Mouse (Mus musculus): Measurements from ENCODE around the gene Muc13.

Gene Muc13

GRCm38 (mm10) chr16:33769848-33770247 is 24.0 kb upstream of the Muc13 start:
- DNase-seq (ENCODE audit: low spot score), result no peak

- DNase-seq (ENCODE audit: low spot score), result no peak
These were observed 22.9 kb upstream of the Muc13 start for GRCm38 (mm10) chr16:33770778-33771454.

DNA sequence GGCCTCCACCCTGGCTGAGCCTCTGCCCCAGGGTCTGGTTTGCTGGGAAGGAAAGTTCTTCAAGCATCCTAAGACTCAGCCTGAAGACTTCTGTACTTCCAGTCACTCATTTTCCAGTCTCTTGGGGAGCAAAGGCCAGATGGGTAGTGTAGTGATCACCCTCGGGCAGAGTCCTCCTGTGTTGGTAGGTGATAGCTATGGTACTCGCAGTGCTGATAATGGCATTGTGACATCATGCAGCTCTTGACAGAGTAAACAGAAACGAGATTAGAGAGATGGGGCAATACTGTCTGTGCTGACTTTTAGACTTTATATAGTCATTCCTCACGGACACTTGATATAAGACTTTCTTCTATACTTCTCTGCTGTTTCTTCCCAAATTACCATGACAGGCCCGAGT is 21.0 kb upstream of the Muc13 start:
- no peak for DNase-seq (ENCODE audit: low spot score)

DNA sequence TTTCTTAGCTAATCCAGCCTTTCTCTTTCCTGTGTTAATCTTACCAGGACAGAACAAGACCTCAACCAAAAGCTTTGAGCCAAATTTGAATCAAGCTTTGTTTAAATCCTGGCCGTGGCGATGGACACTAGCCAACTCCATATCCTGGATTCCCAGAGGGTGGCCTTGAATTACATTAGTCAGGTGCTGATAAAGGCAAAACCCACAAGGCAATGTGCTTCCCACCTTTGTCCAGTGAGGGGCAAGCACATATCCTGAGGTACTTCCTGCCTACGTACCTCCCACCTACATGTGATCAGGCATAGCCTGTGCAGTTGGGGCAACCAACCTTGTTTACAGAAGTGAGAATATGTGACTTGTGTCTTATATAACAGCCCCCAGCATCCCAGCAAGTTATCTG is 18.9 kb upstream of the Muc13 start:
- DNase-seq (ENCODE audit: low spot score), result no peak

- DNase-seq (ENCODE audit: low spot score), result no peak
These were observed 18.0 kb upstream of the Muc13 start for GRCm38 (mm10) chr16:33775733-33776335.

DNA sequence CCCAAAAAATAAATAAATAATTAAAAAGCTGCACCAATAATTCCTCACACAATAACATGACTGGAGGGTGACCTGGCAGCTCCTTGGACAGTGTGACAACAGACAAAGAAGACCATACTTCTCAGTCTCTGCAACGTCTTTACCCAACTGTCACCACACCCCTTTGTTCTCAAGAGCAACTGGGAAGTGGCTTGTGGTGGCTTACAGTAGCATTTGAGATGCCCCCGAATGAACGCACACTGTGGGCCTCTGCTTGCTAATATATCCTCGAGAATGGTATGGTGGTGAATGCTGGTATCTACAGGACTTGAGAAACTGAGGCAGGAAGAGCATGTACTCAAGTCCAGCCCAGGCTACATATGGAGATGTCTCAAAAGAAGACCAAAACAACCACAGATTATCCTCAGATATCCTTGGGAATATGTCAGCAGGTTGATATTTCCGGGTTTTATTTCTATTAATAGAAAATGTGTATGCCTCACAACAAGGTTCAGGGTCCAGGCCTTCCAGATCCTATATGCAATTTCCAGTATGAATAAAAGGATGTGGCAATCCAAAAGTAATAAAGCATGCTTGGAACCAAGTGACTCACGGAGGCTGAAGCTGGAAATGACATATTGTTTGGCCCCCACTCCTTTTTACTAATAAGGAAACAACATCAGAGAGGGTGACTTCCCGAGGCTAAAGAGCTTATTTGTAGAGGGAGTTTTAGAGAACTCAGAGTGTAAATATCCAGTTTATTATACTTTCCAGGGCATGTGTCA is 16.9 kb upstream of the Muc13 start:
- no peak for DNase-seq (ENCODE audit: low spot score)

GRCm38 (mm10) chr16:33777607-33778006 is 16.2 kb upstream of the Muc13 start:
- DNase-seq (ENCODE audit: low spot score), result no peak

- no peak for DNase-seq (ENCODE audit: low spot score)
These were observed 11.8 kb upstream of the Muc13 start for GRCm38 (mm10) chr16:33781789-33782728.

DNA sequence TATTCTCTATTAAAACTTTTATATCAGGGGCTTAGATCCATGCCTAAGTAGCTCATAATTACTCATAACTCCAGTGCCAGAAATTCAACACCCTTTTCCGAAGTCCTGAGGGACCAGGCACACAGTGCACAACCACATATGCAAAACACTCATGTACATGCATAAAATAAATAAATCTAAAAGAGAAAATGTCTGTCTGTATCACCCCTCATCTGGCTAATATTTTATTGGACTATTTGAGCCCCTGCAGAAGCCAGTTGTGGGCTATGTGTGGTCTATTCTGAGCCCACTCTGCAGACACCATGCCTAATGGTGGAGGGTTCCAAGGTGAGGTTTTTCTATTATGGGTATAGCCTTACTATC is 11.1 kb upstream of the Muc13 start:
- DNase-seq (ENCODE audit: low spot score), result no peak

DNA sequence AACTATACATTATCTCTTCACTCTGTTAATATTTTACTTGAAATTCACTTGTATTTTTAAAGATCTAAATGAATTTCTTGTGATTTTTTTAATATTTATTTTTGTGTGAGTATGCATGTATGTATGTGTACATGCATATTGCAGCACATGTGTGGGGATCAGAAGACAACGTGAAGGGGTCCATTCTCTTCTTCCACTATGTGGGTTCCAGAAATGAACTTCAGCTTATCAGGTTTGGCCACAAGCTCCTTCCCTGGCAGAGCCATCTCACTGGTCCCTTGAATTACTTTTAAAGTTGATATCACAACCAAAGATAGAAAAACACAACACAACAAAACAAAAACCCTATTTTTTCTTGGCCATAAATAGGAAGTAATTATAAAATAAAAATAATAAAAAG is 9.3 kb upstream of the Muc13 start:
- no peak for DNase-seq (ENCODE audit: low spot score)

GRCm38 (mm10) chr16:33785092-33785704 is 8.6 kb upstream of the Muc13 start:
- no peak for DNase-seq (ENCODE audit: low spot score)

GRCm38 (mm10) chr16:33786657-33787390 is 7.0 kb upstream of the Muc13 start:
- no peak for DNase-seq (ENCODE audit: low spot score)

DNA sequence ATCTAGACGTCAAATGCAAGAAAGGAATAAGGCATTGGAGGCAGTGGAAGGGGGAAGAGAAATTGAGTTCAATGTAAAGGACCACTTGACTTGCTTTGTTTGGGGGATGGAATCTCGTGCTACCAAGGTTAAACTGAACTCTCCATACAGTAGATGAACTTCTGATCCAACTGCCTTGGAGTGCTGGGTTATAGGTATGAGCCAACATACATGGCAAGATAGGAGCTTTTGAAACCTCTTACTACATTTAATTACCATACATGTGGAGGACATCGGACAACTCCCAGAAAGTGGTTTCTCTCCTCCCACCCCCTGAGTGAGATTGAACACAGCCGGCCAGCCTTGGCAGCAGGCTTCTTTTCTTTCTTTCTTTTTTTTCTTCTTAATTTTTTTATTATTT is 1.3 kb downstream of the Muc13 start:
- no peak for DNase-seq (ENCODE audit: low spot score)

DNA sequence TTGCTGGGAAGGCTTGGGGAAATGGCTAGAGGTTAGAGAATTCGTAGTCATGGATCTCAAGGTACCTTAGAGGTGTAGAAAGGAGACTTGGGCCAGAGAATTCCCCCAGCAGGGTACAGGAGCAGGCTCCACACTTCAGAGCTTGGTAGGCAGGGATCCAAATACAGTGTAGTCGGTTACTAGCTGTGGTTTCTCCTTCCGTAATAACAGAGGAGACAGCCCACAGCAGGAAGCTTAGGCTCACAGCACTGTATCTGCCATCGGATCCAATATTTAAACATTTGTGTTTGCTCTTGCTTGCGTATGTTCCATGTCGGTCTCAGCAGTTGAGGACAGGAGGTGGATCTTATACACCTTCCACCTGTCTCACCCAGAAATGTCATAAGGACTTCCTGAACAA is 2.0 kb downstream of the Muc13 start:
- DNase-seq (ENCODE audit: low spot score), result no peak

GRCm38 (mm10) chr16:33796756-33797155 is 2.9 kb downstream of the Muc13 start:
- DNase-seq (ENCODE audit: low spot score), result no peak

DNA sequence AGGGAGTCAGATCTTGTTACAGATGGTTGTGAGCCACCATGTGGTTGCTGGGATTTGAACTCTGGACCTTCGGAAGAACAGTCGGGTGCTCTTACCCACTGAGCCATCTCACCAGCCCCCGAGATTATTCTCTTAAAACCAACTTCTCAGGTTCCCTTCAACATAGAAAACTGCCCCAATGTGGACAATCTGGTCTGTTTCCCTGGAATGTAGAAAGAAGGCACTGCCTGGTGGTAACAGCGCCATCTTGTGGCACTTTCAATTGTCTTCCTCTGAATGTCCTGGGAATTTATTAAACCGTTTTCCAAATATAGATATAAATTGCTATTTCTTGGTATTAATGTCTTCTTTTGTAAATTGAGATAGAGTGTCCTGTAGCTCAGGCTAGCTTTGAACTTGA is 4.0 kb downstream of the Muc13 start:
- DNase-seq (ENCODE audit: low spot score), result peak; percentile 81

DNA sequence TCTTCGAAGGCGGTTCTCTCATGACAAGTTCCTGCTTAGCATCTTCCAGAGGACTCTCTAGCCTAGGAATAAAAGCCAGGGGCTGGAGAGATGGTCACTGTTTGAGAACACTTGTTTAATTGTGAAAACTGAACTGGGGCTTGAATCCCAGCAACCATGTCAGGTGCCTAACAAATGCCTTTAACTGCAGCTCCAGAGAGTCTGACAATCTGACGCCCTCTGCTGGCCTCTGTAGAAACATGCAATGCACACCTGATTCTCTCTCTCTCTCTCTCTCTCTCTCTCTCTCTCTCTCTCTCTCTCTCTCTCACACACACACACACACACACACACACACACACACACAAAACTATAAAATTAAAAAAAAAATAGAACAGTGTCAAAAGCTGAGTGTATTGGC is 16.2 kb downstream of the Muc13 start:
- DNase-seq (ENCODE audit: low spot score), result no peak

DNA sequence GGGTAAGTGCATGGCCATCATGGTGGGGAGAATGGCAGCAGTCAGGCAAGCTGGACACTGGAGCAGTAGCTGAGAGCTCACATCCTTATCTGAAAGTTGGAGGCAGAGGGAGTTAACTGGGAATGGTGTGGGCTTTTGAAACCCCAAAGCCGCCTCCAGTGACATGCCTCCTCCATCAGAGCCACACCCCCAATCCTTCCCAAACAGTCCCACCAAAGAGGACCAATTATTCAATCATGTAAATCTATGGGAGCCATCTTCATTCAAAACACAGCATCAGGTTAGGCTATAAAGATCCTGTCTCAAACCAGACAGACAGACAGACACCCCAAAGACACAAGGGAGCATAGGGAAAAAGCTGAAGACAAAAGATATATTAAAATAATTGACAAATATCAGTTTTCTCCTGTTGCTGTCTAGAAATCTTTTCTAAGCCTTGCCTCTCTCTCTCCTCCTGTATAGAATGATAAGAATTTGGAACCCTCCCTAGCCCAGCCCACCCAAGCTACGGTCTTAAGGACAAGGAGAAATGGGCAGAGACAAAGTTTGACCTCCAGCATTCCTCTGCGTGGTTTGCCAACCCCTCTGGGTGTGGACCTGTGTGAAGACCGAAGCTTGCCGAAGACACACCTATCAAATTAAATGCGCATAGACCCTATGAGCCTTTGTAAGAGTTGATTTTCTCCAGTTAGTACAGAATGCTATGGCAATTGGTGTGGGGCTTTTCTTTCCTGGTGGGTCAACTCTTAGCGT is 24.8 kb downstream of the Muc13 start:
- DNase-seq (ENCODE audit: low spot score), result no peak

GRCm38 (mm10) chr16:33820269-33821178 is 26.7 kb downstream of the Muc13 start:
- DNase-seq (ENCODE audit: low spot score), result peak; percentile 93

Data from testis, postnatal 10 days (tissue).